Mouse (Mus musculus) stomach, postnatal 0 days (tissue): ENCODE results near the gene Hp.

Experiments used
- CTCF ChIP-seq: IDR thresholded peaks from 2 replicates; pipeline ENCODE4 v1.5.1; 2016; ENCODE audit warnings: antibody characterized with exemption, low read depth, mild to moderate bottlenecking, moderate library complexity
- EP300 ChIP-seq: optimal IDR thresholded peaks from 2 replicates; pipeline ENCODE3; 2016; ENCODE audit warnings: antibody characterized with exemption

DNA sequence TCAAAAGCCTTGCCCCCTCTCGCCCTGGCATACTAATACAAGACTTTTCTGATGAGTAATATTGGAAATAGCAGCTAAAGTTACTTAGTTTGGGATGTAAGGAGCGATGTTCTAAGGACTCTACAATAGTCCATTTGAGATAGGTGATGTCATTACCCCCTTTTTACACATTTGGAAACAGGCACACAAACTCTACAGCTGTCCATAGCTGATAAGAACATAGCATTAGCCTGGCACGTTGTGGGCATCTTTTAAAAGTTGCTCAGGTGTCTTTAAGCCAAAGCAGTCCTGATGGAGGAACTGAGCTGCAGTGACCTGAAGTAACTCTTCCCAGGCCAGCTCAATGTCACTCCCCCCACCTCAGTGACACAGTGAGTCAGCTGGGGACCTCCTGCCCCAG lies 12.4 kb upstream of the Hp start:
- TF ChIP-seq CTCF, result no peak
- TF ChIP-seq EP300, result no peak
